ENCODE assay signal across 15 mouse cellular contexts in genomic region chr17:12973851-12974250, GRCm38 (mm10). TPM values are rescaled to one million over a fixed set of nuclear protein-coding genes. Genes with fewer than 3 reads are reported as not detected.
DNase-seq lines count a peak whose midpoint lies in the region; ATAC-seq and TF ChIP-seq lines count a peak whose summit lies in the region.
"Had no signal": no experiment of that assay in that cellular context is flagged by ENCODE, and none has a peak within 500 bp of the region (broad histone marks: within the 10 kb centered on the region; RNA-seq: fewer than 3 reads in every experiment).

No protein-coding gene starts in this region.

- peaks cover 70% of the 10 kb centered on the region for H3K36me3 ChIP-seq in forebrain, embryonic 14.5 days (ENCODE audit: control insufficient read depth, insufficient read depth, low read length)
- peaks cover 58% of the 10 kb centered on the region for H3K36me3 ChIP-seq in forebrain, embryonic 12.5 days (replicated peaks)
- H3K36me3 ChIP-seq in intestine, embryonic 14.5 days (ENCODE audit: control insufficient read depth, insufficient read depth, low read length), result peaks cover 77% of the 10 kb centered on the region
- peaks cover 43% of the 10 kb centered on the region for H3K36me3 ChIP-seq in intestine, postnatal 0 days (ENCODE audit: control insufficient read depth, insufficient read depth)

- peak; percentile 20 for DNase-seq in forebrain, embryonic 14.5 days (ENCODE audit: low spot score)
- DNase-seq in intestine, embryonic 14.5 days (ENCODE audit: low spot score), result peak; percentile 28
- DNase-seq in brain, embryonic 14.5 days (ENCODE audit: low read depth), result peak; percentile 9
- DNase-seq in T-cell, adult 2 months (ENCODE audit: low spot score), result no peak
- DNase-seq: adrenal gland, adult 8-10 months; adrenal gland, postnatal 14 days; adrenal gland, postnatal 36 days; cerebellum, adult 9-10 months; forebrain, postnatal 0 days had no signal

- no peak overlapping the region for H3K27ac ChIP-seq in forebrain, embryonic 14.5 days (ENCODE audit: low read depth, low read length)
- no peak overlapping the region for H3K27ac ChIP-seq in forebrain, embryonic 12.5 days
- no peak overlapping the region for H3K27ac ChIP-seq in intestine, embryonic 14.5 days (ENCODE audit: low read depth)
- no peak overlapping the region for H3K27ac ChIP-seq in intestine, postnatal 0 days (ENCODE audit: low read depth, low read length)
- H3K27ac ChIP-seq: embryonic facial prominence, embryonic 10.5 days; embryonic facial prominence, embryonic 12.5 days; forebrain, embryonic 15.5 days had no signal

- H3K4me3 ChIP-seq in forebrain, embryonic 14.5 days (ENCODE audit: low read depth, low read length), result no peak overlapping the region
- no peak overlapping the region for H3K4me3 ChIP-seq in forebrain, embryonic 12.5 days (replicated peaks)
- no peak overlapping the region for H3K4me3 ChIP-seq in intestine, embryonic 14.5 days (ENCODE audit: low read depth, low read length)
- no peak overlapping the region for H3K4me3 ChIP-seq in intestine, postnatal 0 days (ENCODE audit: low read depth, low read length)
- H3K4me3 ChIP-seq: embryonic facial prominence, embryonic 10.5 days; embryonic facial prominence, embryonic 12.5 days; forebrain, embryonic 15.5 days had no signal

- H3K9me3 ChIP-seq in forebrain, embryonic 14.5 days (replicated peaks; ENCODE audit: control insufficient read depth, low read length), result no peaks in the 10 kb centered on the region
- H3K9me3 ChIP-seq in forebrain, embryonic 12.5 days, result no peaks in the 10 kb centered on the region
- H3K9me3 ChIP-seq in intestine, embryonic 14.5 days (ENCODE audit: control insufficient read depth, low read length), result no peaks in the 10 kb centered on the region
- H3K9me3 ChIP-seq in intestine, postnatal 0 days (ENCODE audit: control insufficient read depth), result no peaks in the 10 kb centered on the region
- H3K9me3 ChIP-seq: embryonic facial prominence, embryonic 10.5 days; embryonic facial prominence, embryonic 12.5 days; forebrain, embryonic 15.5 days had no signal

- ATAC-seq in forebrain, embryonic 14.5 days, result no peak
- ATAC-seq in forebrain, embryonic 12.5 days (ENCODE audit: low FRiP score), result no peak
- no peak for ATAC-seq in intestine, embryonic 14.5 days (replicated peaks; ENCODE audit: low FRiP score, low TSS enrichment, low read depth)
- ATAC-seq in intestine, postnatal 0 days, result no peak
- ATAC-seq: activated CD4-positive, CD25-positive, alpha-beta regulatory T cell, adult 4 months; forebrain, embryonic 15.5 days; forebrain, postnatal 0 days had no signal

- no peak for TF ChIP-seq CTCF in intestine, postnatal 0 days (IDR thresholded peaks at IDR 0.05; ENCODE audit: low read depth)
- no peak for TF ChIP-seq CTCF in brain, embryonic 14.5 days (IDR thresholded peaks at IDR 0.05; ENCODE audit: borderline replicate concordance, extremely low read depth, insufficient read depth, insufficient read length)

- no peak for TF ChIP-seq POLR2A in brain, embryonic 14.5 days (IDR thresholded peaks at IDR 0.05; ENCODE audit: borderline replicate concordance, extremely low read depth, insufficient read depth, insufficient read length, poor library complexity, severe bottlenecking)

- H3K27me3 ChIP-seq in forebrain, embryonic 14.5 days (replicated peaks; ENCODE audit: control insufficient read depth, insufficient read depth, low read length), result no peaks in the 10 kb centered on the region
- H3K27me3 ChIP-seq in forebrain, embryonic 12.5 days, result no peaks in the 10 kb centered on the region
- no peaks in the 10 kb centered on the region for H3K27me3 ChIP-seq in intestine, embryonic 14.5 days (replicated peaks; ENCODE audit: control insufficient read depth, insufficient read depth, low read length)
- no peaks in the 10 kb centered on the region for H3K27me3 ChIP-seq in intestine, postnatal 0 days (replicated peaks; ENCODE audit: control insufficient read depth, insufficient read depth, low read length)
- H3K27me3 ChIP-seq: embryonic facial prominence, embryonic 12.5 days; forebrain, embryonic 15.5 days had no signal

- no peak overlapping the region for H3K4me2 ChIP-seq in forebrain, embryonic 14.5 days (ENCODE audit: low read length)
- no peak overlapping the region for H3K4me2 ChIP-seq in forebrain, embryonic 12.5 days
- H3K4me2 ChIP-seq in intestine, embryonic 14.5 days (ENCODE audit: low read length), result no peak overlapping the region
- H3K4me2 ChIP-seq in intestine, postnatal 0 days (replicated peaks; ENCODE audit: low read depth), result no peak overlapping the region
- H3K4me2 ChIP-seq: embryonic facial prominence, embryonic 12.5 days; forebrain, embryonic 15.5 days had no signal

- no peaks in the 10 kb centered on the region for H3K4me1 ChIP-seq in forebrain, embryonic 14.5 days (ENCODE audit: control insufficient read depth, insufficient read depth, low read length)
- no peaks in the 10 kb centered on the region for H3K4me1 ChIP-seq in forebrain, embryonic 12.5 days
- H3K4me1 ChIP-seq in intestine, embryonic 14.5 days (replicated peaks; ENCODE audit: control insufficient read depth, insufficient read depth, low read length), result no peaks in the 10 kb centered on the region
- no peaks in the 10 kb centered on the region for H3K4me1 ChIP-seq in intestine, postnatal 0 days (replicated peaks; ENCODE audit: control insufficient read depth, insufficient read depth, low read length)
- H3K4me1 ChIP-seq: embryonic facial prominence, embryonic 10.5 days; embryonic facial prominence, embryonic 12.5 days; forebrain, embryonic 15.5 days had no signal

- 82% methylated on average over 2 of the region's 2 CpGs for WGBS in forebrain, embryonic 14.5 days
- 90% methylated on average over 2 of the region's 2 CpGs for WGBS in forebrain, embryonic 12.5 days
- WGBS in intestine, embryonic 14.5 days, result 83% methylated on average over 2 of the region's 2 CpGs
- WGBS in intestine, postnatal 0 days, result 82% methylated on average over 2 of the region's 2 CpGs

- no peak overlapping the region for H3K9ac ChIP-seq in forebrain, embryonic 14.5 days (ENCODE audit: low read length)
- no peak overlapping the region for H3K9ac ChIP-seq in forebrain, embryonic 12.5 days
- no peak overlapping the region for H3K9ac ChIP-seq in intestine, embryonic 14.5 days (ENCODE audit: low read length)
- no peak overlapping the region for H3K9ac ChIP-seq in intestine, postnatal 0 days (ENCODE audit: low read depth, low read length)
- H3K9ac ChIP-seq: embryonic facial prominence, embryonic 12.5 days; forebrain, embryonic 15.5 days; forebrain, postnatal 0 days had no signal

RNA-seq across cellular contexts. Expression of gene Acat2, which starts 13.3 kb away (rescaled TPM):
- 211 and 216 TPM in 2 replicates for polyA plus RNA-seq in forebrain, embryonic 14.5 days (2014; fragmentation: Nextera tagmentation; extraction: Ambion mirVana)
- polyA plus RNA-seq in forebrain, embryonic 12.5 days (2016; fragmentation: Nextera tagmentation; extraction: Ambion mirVana), result 370 and 386 TPM in 2 replicates
- polyA plus RNA-seq in intestine, embryonic 14.5 days (2014; fragmentation: Nextera tagmentation; extraction: Ambion mirVana), result 141 and 151 TPM in 2 replicates
- polyA plus RNA-seq in intestine, postnatal 0 days (2015; fragmentation: Nextera tagmentation; extraction: Ambion mirVana), result 62.7 and 69.3 TPM in 2 replicates
- polyA plus RNA-seq in brain, embryonic 14.5 days (2012; rRNA removed), result 122 and 143 TPM in 2 replicates

RNA-seq across cellular contexts. Expression of gene Wtap, which starts 20.1 kb away (rescaled TPM):
- polyA plus RNA-seq in forebrain, embryonic 14.5 days (2014; fragmentation: Nextera tagmentation; extraction: Ambion mirVana), result 161 and 166 TPM in 2 replicates
- 87.7 and 111 TPM in 2 replicates for polyA plus RNA-seq in forebrain, embryonic 12.5 days (2016; fragmentation: Nextera tagmentation; extraction: Ambion mirVana)
- polyA plus RNA-seq in intestine, embryonic 14.5 days (2014; fragmentation: Nextera tagmentation; extraction: Ambion mirVana), result 121 and 131 TPM in 2 replicates
- polyA plus RNA-seq in intestine, postnatal 0 days (2015; fragmentation: Nextera tagmentation; extraction: Ambion mirVana), result 86.8 and 87.2 TPM in 2 replicates
- 75.7 and 83.7 TPM in 2 replicates for polyA plus RNA-seq in brain, embryonic 14.5 days (2012; rRNA removed)

RNA-seq across cellular contexts. Expression of gene Sod2, which starts 32.8 kb away (rescaled TPM):
- 147 and 155 TPM in 2 replicates for polyA plus RNA-seq in forebrain, embryonic 14.5 days (2014; fragmentation: Nextera tagmentation; extraction: Ambion mirVana)
- polyA plus RNA-seq in forebrain, embryonic 12.5 days (2016; fragmentation: Nextera tagmentation; extraction: Ambion mirVana), result 105 and 109 TPM in 2 replicates
- polyA plus RNA-seq in intestine, embryonic 14.5 days (2014; fragmentation: Nextera tagmentation; extraction: Ambion mirVana), result 141 and 149 TPM in 2 replicates
- 125 and 138 TPM in 2 replicates for polyA plus RNA-seq in intestine, postnatal 0 days (2015; fragmentation: Nextera tagmentation; extraction: Ambion mirVana)
- polyA plus RNA-seq in brain, embryonic 14.5 days (2012; rRNA removed), result 159 and 183 TPM in 2 replicates

RNA-seq across cellular contexts. Expression of gene Acat3, which starts 33.5 kb away (rescaled TPM):
- polyA plus RNA-seq in forebrain, embryonic 14.5 days (2014; fragmentation: Nextera tagmentation; extraction: Ambion mirVana), result 0.33 and 0.82 TPM in 2 replicates
- 1.5 and 1.6 TPM in 2 replicates for polyA plus RNA-seq in forebrain, embryonic 12.5 days (2016; fragmentation: Nextera tagmentation; extraction: Ambion mirVana)
- polyA plus RNA-seq in intestine, embryonic 14.5 days (2014; fragmentation: Nextera tagmentation; extraction: Ambion mirVana), result 0.81 and 1.1 TPM in 2 replicates
- polyA plus RNA-seq in intestine, postnatal 0 days (2015; fragmentation: Nextera tagmentation; extraction: Ambion mirVana), result 0.18 and 0.51 TPM in 2 replicates
- 0.39 and 0.74 TPM in 2 replicates for polyA plus RNA-seq in brain, embryonic 14.5 days (2012; rRNA removed)

RNA-seq across cellular contexts. Expression of gene Mrpl18, which starts 57.7 kb away (rescaled TPM):
- 113 and 128 TPM in 2 replicates for polyA plus RNA-seq in forebrain, embryonic 14.5 days (2014; fragmentation: Nextera tagmentation; extraction: Ambion mirVana)
- polyA plus RNA-seq in forebrain, embryonic 12.5 days (2016; fragmentation: Nextera tagmentation; extraction: Ambion mirVana), result 166 and 177 TPM in 2 replicates
- 168 TPM in 2 replicates for polyA plus RNA-seq in intestine, embryonic 14.5 days (2014; fragmentation: Nextera tagmentation; extraction: Ambion mirVana)
- polyA plus RNA-seq in intestine, postnatal 0 days (2015; fragmentation: Nextera tagmentation; extraction: Ambion mirVana), result 112 and 121 TPM in 2 replicates
- polyA plus RNA-seq in brain, embryonic 14.5 days (2012; rRNA removed), result 56.8 and 58.2 TPM in 2 replicates
